Comparison of ENCODE assay signal across 38 mouse cellular contexts in the genomic region with DNA sequence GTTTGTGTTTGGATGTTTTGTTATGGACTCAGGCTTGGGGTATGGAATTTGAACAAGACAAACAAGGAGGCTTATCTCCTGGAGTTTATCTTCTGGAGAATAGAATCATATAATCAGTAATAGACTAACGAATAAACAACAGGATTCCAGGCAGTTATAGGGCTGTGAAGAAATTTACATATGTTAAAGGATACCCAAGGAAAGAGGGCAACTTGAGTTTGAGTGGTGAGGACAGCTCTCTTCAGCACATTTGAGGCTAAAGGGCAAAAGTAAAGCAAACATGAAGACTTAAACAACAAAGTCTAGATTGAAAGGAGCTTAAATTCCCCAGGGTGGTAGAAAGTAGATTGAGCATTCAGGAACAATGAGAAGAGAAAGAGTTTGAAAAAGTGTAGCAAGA. TPM values are rescaled to one million over a fixed set of nuclear protein-coding genes. Genes with fewer than 3 reads are reported as not detected.
"Had no signal": no experiment of that assay in that cellular context is flagged by ENCODE, and none has a peak within 500 bp of the region (broad histone marks: within the 10 kb centered on the region; RNA-seq: fewer than 3 reads in every experiment).

No protein-coding gene starts in this region.

- H3K9ac ChIP-seq: heart, embryonic 12.5 days; hindbrain, embryonic 12.5 days; hindbrain, embryonic 14.5 days; intestine, embryonic 15.5 days; limb, embryonic 13.5 days; limb, embryonic 15.5 days; liver, embryonic 12.5 days; liver, embryonic 14.5 days had no signal

- H3K9me3 ChIP-seq: heart, embryonic 10.5 days; heart, embryonic 12.5 days; hindbrain, embryonic 10.5 days; hindbrain, embryonic 12.5 days; intestine, embryonic 15.5 days; limb, embryonic 13.5 days; limb, embryonic 15.5 days; liver, embryonic 12.5 days had no signal

- H3K36me3 ChIP-seq: heart, embryonic 10.5 days; heart, embryonic 12.5 days; hindbrain, embryonic 10.5 days; hindbrain, embryonic 12.5 days; intestine, embryonic 15.5 days; limb, embryonic 13.5 days; limb, embryonic 15.5 days; liver, embryonic 12.5 days had no signal

- H3K4me2 ChIP-seq: heart, embryonic 12.5 days; hindbrain, embryonic 12.5 days; hindbrain, embryonic 14.5 days; intestine, embryonic 15.5 days; limb, embryonic 13.5 days; limb, embryonic 15.5 days; liver, embryonic 12.5 days had no signal

- H3K4me1 ChIP-seq: hindbrain, embryonic 10.5 days; hindbrain, embryonic 12.5 days; intestine, embryonic 15.5 days; limb, embryonic 13.5 days; limb, embryonic 15.5 days; liver, embryonic 12.5 days had no signal

- DNase-seq: gastrocnemius, adult 2 months; gastrocnemius, postnatal 10 days; gastrocnemius, postnatal 25 days; heart, adult 18-20 months; heart, postnatal 10 days; heart, postnatal 4 days; kidney, adult 18-20 months; kidney, adult 9 months; kidney, postnatal 4 days; left cerebral cortex, postnatal 4 days had no signal

- H3K27ac ChIP-seq: gastrocnemius, adult 2 months; heart, embryonic 10.5 days; hindbrain, embryonic 10.5 days; hindbrain, embryonic 12.5 days; hindbrain, embryonic 14.5 days; intestine, embryonic 15.5 days; layer of hippocampus, adult 2 months; left cerebral cortex, adult 2 months; limb, embryonic 13.5 days; limb, embryonic 15.5 days; liver, embryonic 12.5 days; liver, embryonic 14.5 days had no signal

- ATAC-seq: hindbrain, embryonic 16.5 days; inflammation-experienced regulatory T-cells, adult 6 months; intestine, embryonic 15.5 days; intestine, postnatal 0 days; liver, embryonic 12.5 days had no signal

- H3K4me3 ChIP-seq: gastrocnemius, adult 2 months; heart, embryonic 10.5 days; heart, embryonic 12.5 days; hindbrain, embryonic 10.5 days; hindbrain, embryonic 12.5 days; intestine, embryonic 15.5 days; layer of hippocampus, adult 2 months; left cerebral cortex, adult 2 months; limb, embryonic 13.5 days; limb, embryonic 15.5 days; liver, embryonic 12.5 days had no signal

- H3K27me3 ChIP-seq: heart, embryonic 12.5 days; hindbrain, embryonic 12.5 days; intestine, embryonic 15.5 days; limb, embryonic 13.5 days; limb, embryonic 15.5 days; liver, embryonic 12.5 days had no signal

RNA-seq across cellular contexts. Expression of gene Gm11114, which starts 59.5 kb away (rescaled TPM):
- total RNA-seq: gastrocnemius, adult 2 months; gastrocnemius, postnatal 10 days; gastrocnemius, postnatal 25 days; gastrocnemius, postnatal 4 days; granulocyte monocyte progenitor cell, adult 5-6 weeks; heart, adult 18-20 months; heart, adult 8-10 months; heart, postnatal 10 days; heart, postnatal 25 days; heart, postnatal 4 days; layer of hippocampus, adult 2 months; layer of hippocampus, postnatal 10 days; layer of hippocampus, postnatal 25 days; left cerebral cortex, adult 2 months; left cerebral cortex, postnatal 25 days; left cerebral cortex, postnatal 4 days; liver, adult 2 months had no signal
- polyA plus RNA-seq: frontal cortex, adult 2 months; heart, embryonic 10.5 days; heart, embryonic 12.5 days; heart, embryonic 14.5 days; heart, embryonic 16.5 days; hindbrain, embryonic 10.5 days; hindbrain, embryonic 12.5 days; hindbrain, embryonic 14.5 days; hindbrain, embryonic 16.5 days; inflammation-experienced regulatory T-cells, adult 6 months; intestine, embryonic 15.5 days; intestine, postnatal 0 days; limb, embryonic 11.5 days; limb, embryonic 13.5 days; limb, embryonic 15.5 days; liver, adult 2 months; liver, embryonic 12.5 days; liver, embryonic 14.5 days; liver, embryonic 16.5 days had no signal
